Mouse (Mus musculus) liver, postnatal 0 days (tissue): Measurements from ENCODE around the gene Gbp3. TPM values are rescaled to one million over a fixed set of nuclear protein-coding genes. Genes with fewer than 3 reads are reported as not detected.
A peak's percentile ranks its signal among the peaks of the same experiment; 100 is the strongest.

Experiments used
- ATAC-seq: fragments of 200-750 bp; cut with Nextera tagmentation; 2 replicates; pipeline ENCODE4 v1.8.0; 2017; ENCODE audit warnings: mild to moderate bottlenecking, moderate library complexity
- DNase-seq: peaks from one replicate; pipeline ENCODE4 v3.0.0-alpha.2; 2016
- H3K27ac ChIP-seq: fragments of 300-500 bp; sonication (generic); 2 replicates; pipeline ENCODE4 v1.5.1; 2014; ENCODE audit warnings: antibody characterized with exemption, moderate library complexity, mild to moderate bottlenecking, low read depth
- H3K27me3 ChIP-seq: fragments of 300-500 bp; sonication (generic); 2 replicates; pipeline ENCODE4 v1.6.1; 2014; ENCODE audit warnings: low read length, control low read depth, mixed read lengths; ENCODE audit not compliant: insufficient read depth
- H3K36me3 ChIP-seq: fragments of 300-500 bp; sonication (generic); replicated peaks from 2 replicates; pipeline ENCODE4 v1.6.1; 2014; ENCODE audit warnings: mild to moderate bottlenecking, control low read depth, low read length, moderate library complexity, mixed read lengths; ENCODE audit not compliant: insufficient read depth
- H3K4me1 ChIP-seq: fragments of 300-500 bp; sonication (generic); 2 replicates; pipeline ENCODE4 v1.6.1; 2014; ENCODE audit warnings: antibody characterized with exemption, mild to moderate bottlenecking, control low read depth; ENCODE audit not compliant: insufficient read depth
- H3K4me2 ChIP-seq: fragments of 300-500 bp; sonication (generic); 2 replicates; pipeline ENCODE4 v1.6.1; 2014; ENCODE audit warnings: low read depth, mild to moderate bottlenecking, low read length, moderate library complexity, mixed read lengths
- H3K4me3 ChIP-seq: fragments of 300-500 bp; sonication (generic); 2 replicates; pipeline ENCODE4 v1.5.1; 2014; ENCODE audit warnings: low read depth, low read length
- H3K9ac ChIP-seq: fragments of 300-500 bp; sonication (generic); replicated peaks from 2 replicates; pipeline ENCODE4 v1.6.1; 2014; ENCODE audit warnings: mild to moderate bottlenecking, moderate library complexity
- H3K9me3 ChIP-seq: fragments of 300-500 bp; sonication (generic); 2 replicates; pipeline ENCODE4 v1.6.1; 2016; ENCODE audit warnings: mild to moderate bottlenecking, control low read depth, low read length, mixed read lengths
- CTCF ChIP-seq: sonication (generic); IDR thresholded peaks from 2 replicates; pipeline ENCODE4 v1.5.1; 2016; ENCODE audit warnings: antibody characterized with exemption, low read depth
- EP300 ChIP-seq: IDR thresholded peaks from 2 replicates; pipeline ENCODE4 v1.6.1; 2016; ENCODE audit warnings: antibody characterized with exemption, low read depth, mild to moderate bottlenecking
- WGBS: fragments of 180-500 bp; shearing (Covaris S2); extraction: QIAGEN DNeasy Blood & Tissue Kit; methylation state at CpG from one replicate; pipeline ENCODE4 v1.1.7; 2014; ENCODE audit not compliant: insufficient replicate concordance; 5-methylcytosine and 5-hydroxymethylcytosine counted together
- polyA plus RNA-seq: library from polyadenylated mRNA; unstranded; fragments of >200 nt; fragmentation: Nextera tagmentation; extraction: Ambion mirVana; gene quantifications from 2 replicates; pipeline ENCODE4 v1.2.1, GENCODE M21; 2015

Gbp3 gene
- 3.6 and 4.0 TPM in 2 replicates for polyA plus RNA-seq

DNA sequence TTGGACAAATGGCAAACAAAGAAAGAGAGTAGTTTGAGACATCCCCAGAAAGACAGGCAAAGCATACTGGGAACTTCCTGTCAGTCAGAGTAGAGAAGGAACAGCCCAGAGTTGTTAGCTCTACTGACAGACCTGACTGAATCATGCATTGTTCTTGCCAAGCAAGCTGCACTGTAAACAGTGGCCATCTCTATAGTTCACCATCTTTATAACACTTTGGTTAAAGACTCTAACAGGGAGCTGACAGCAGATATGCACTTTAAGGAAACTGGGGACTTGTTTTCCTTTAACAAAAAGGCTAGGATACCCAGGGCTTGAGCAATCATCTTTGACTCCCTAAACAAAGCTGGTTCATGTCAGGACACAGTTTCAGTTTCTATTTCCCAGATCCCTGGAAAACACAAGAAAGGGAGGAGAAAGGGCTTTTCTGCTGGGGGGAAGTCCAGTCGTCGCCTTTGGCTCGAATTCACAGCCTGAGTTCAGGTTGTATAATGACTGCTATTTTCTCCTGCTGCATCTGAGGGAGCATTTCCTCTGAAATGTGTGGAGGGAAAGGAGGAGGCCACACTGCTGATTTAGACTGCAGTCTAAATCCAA lies at the start of gene Gbp3:
Gene Gbp3 (plus strand): TSS at position 395 of the 597 bp plus-strand sequence.
- ATAC-seq, result peak; percentile 22; the same call in 1 of the 2 replicates
- Histone ChIP-seq H3K27ac (peak within 1 kb of the TSS; percentile 71), H3K9me3 (no peaks in the 10 kb centered on the region), H3K9ac (peak within 1 kb of the TSS; percentile 16; the same call in 1 of the 2 replicates), H3K4me1 (0 out of 2 replicates have a peak, but pooled peaks cover 3% of the 10 kb centered on the region), H3K36me3 (no peaks in the 10 kb centered on the region), H3K27me3 (no peaks in the 10 kb centered on the region), H3K4me3 (peak within 1 kb of the TSS; percentile 43), H3K4me2 (peak within 1 kb of the TSS; percentile 65)
- no peak for TF ChIP-seq EP300
- DNase-seq, result no peak
- WGBS, result 22% methylated on average over 3 of the region's 3 CpGs

DNA sequence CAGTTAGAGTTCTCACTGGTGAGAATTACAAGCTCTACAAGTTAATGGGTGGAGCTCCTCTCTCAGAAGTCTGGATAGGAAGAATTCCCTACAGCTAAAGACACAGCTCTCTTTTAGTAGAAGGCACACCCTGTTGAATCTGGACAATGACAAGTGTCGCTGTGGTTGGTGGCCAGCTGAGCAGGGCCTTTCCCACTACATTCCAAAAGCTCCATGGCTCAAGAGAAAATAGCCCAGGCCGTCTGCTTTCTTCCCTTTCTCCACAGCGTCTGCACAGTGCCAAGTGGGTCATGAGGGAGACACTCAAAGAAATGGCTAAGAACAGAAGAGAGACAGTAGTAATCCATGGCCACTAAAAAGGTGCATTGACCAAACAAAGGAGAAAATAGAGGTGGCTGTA lies 31.7 kb upstream of the Gbp3 start:
- Histone ChIP-seq H3K27me3 (no peaks in the 10 kb centered on the region), H3K9ac (no peak overlapping the region), H3K4me1 (peaks cover 18% of the 10 kb centered on the region), H3K4me2 (no peak overlapping the region), H3K27ac (no peak overlapping the region), H3K9me3 (no peaks in the 10 kb centered on the region), H3K4me3 (no peak overlapping the region), H3K36me3 (no peaks in the 10 kb centered on the region)
- ATAC-seq, result no peak
- TF ChIP-seq EP300 (no peak), CTCF (no peak)
- no peak for DNase-seq
- 89% methylated on average over 3 of the region's 3 CpGs for WGBS

DNA sequence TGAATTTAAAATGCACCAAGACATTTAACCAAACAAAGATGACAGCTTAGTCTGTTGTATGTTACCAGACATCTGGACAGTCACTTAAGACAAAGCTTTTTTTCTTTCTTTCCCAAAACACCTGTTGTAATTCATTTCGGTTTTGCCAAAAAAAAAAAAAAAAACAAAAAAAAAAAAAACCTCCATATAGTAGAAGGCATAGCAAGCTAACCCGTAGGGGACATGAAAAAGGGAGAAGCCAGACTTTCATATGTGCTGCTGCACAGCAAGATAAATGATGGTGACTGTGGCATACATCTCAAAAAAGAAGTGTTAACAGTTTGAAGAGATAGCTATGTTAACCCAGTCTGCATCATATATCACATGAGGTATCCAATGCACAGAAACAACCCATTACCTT lies 30.2 kb upstream of the Gbp3 start:
- Histone ChIP-seq H3K36me3 (no peaks in the 10 kb centered on the region), H3K9ac (peak overlapping the region; percentile 71; the same call in 1 of the 2 replicates), H3K4me3 (peak overlapping the region; percentile 71), H3K27ac (peak overlapping the region; percentile 74), H3K27me3 (no peaks in the 10 kb centered on the region), H3K4me1 (peaks cover 18% of the 10 kb centered on the region), H3K9me3 (no peaks in the 10 kb centered on the region), H3K4me2 (peak overlapping the region; percentile 87)
- ATAC-seq (0 out of 2 replicates have a peak, but pooled peaks have one; percentile 10), DNase-seq (no peak)
- no peak for TF ChIP-seq CTCF
- no peak for TF ChIP-seq EP300
- 42% methylated on average over 2 of the region's 2 CpGs for WGBS

DNA sequence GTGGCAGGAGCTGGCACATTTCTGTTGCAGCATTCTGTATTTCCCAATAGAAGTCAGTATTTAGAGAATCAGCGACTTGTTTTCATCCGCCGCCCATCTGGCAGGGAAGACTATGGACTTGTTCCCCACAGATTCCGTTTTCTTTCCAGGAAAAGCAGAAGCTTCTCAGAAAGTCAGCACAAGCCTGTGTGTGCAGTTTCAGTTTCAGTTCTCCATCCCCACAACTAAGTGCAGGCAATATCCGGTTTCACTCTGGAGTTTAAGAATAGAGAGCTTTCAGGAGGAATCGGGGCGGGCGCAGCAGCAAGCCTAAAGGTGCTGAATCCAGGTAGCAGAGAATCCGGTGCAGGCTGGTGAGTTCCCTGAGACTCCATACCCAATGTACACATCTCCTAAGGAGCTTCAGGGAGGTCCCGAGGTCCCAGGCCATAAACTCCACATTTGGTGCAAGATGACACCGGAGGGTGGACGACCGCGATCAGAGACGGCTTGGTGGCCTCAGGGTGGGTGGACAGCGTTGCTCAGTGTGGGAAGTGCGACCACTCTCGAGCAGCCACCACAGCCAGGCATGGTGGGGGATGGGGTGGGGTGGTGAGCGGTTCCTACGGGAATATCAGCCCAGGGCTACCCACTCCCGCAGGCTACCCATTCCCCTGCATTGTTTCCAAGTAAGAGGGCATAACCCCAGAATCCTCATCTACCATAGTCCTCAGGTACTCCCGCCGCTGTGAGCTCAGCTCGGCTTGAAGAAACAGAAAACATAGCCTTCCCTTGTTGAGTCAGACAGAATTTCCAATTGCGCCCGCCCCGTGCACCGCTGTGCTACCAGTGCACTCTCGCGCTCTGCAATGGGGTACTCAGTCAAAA lies 29.5 kb upstream of the Gbp3 start, which contains the start of gene Gbp7:
Gene Gbp7 (plus strand): TSS at position 256 of the 867 bp plus-strand sequence.
- peak within 1 kb of the TSS; percentile 71 for H3K4me3 ChIP-seq
- TF ChIP-seq CTCF (no peak), EP300 (peak; percentile 64; the same call in 1 of the 2 replicates)
- H3K27me3 ChIP-seq, result no peaks in the 10 kb centered on the region
- peak; percentile 52 for DNase-seq
- H3K9me3 ChIP-seq, result no peaks in the 10 kb centered on the region
- ATAC-seq, result peak; percentile 85
- H3K36me3 ChIP-seq, result no peaks in the 10 kb centered on the region
- H3K4me1 ChIP-seq, result peaks cover 18% of the 10 kb centered on the region
- peak within 1 kb of the TSS; percentile 87 for H3K4me2 ChIP-seq
- WGBS, result under 1% methylated on average over 30 of the region's 30 CpGs
- peak within 1 kb of the TSS; percentile 71 for H3K9ac ChIP-seq
- peak within 1 kb of the TSS; percentile 74 for H3K27ac ChIP-seq

DNA sequence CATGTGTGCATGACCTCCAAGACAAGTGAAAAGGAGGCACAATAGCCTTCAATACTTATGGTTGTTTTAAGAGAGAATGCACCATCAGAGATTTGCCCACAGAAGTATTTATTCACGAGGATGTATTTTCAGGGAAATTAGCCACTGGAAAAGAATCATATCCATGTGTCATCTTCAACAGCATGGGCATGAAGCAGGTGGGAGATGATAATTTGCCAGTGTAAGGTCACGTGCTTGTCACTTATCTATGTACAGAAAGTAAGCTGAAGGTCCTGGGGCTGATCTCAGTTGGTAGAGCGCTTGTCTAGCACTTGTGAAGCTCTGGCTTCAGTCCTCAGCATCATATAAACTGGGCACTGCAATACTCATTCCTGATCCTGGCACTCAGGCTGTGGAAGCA lies 28.2 kb upstream of the Gbp3 start:
- H3K27ac ChIP-seq, result no peak overlapping the region
- H3K4me2 ChIP-seq, result peak overlapping the region; percentile 87; the same call in 1 of the 2 replicates
- no peak for TF ChIP-seq CTCF
- no peak for TF ChIP-seq EP300
- peaks cover 18% of the 10 kb centered on the region for H3K4me1 ChIP-seq
- DNase-seq, result no peak
- WGBS, result 64% methylated on average over 3 of the region's 3 CpGs
- H3K27me3 ChIP-seq, result no peaks in the 10 kb centered on the region
- no peaks in the 10 kb centered on the region for H3K36me3 ChIP-seq
- ATAC-seq, result peak; percentile 46; the same call in 1 of the 2 replicates
- H3K9ac ChIP-seq, result no peak overlapping the region
- no peaks in the 10 kb centered on the region for H3K9me3 ChIP-seq
- no peak overlapping the region; the same call in 1 of the 2 replicates for H3K4me3 ChIP-seq

DNA sequence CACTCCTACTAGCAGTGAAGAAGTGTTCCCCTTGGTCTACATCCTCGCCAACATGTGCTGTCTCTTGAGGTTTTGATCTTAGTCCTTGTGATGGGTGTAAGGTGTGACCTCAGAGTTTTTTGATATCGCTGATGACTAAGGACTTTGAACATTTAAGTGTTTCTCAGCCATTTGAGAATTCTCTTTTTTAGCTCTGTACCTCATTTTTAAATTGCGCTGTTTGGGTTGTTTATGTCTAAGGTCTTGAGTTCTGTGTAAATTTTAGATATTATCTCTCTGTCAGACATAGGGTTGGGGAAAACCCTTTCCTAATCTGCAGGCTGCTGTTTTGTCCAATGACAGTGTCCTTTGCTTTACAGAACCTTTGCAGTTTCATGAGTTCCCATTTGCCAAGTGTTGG lies 26.6 kb upstream of the Gbp3 start:
- Histone ChIP-seq H3K9ac (no peak overlapping the region), H3K36me3 (no peaks in the 10 kb centered on the region), H3K4me2 (no peak overlapping the region), H3K4me1 (peaks cover 18% of the 10 kb centered on the region), H3K4me3 (no peak overlapping the region), H3K27me3 (no peaks in the 10 kb centered on the region), H3K9me3 (no peaks in the 10 kb centered on the region), H3K27ac (no peak overlapping the region)
- 79% methylated on average over 3 of the region's 3 CpGs for WGBS
- ATAC-seq (no peak), DNase-seq (no peak)
- TF ChIP-seq EP300 (no peak), CTCF (no peak)
